9 mouse cellular contexts compared by ENCODE assay signal in genomic region chr7:44928570-44928969, GRCm38 (mm10). TPM values are rescaled to one million over a fixed set of nuclear protein-coding genes. Genes with fewer than 3 reads are reported as not detected.
DNase-seq lines count a peak whose midpoint lies in the region; ATAC-seq and TF ChIP-seq lines count a peak whose summit lies in the region.
"Had no signal": no experiment of that assay in that cellular context is flagged by ENCODE, and none has a peak within 500 bp of the region (broad histone marks: within the 10 kb centered on the region; RNA-seq: fewer than 3 reads in every experiment).

No protein-coding gene starts in this region.

- ATAC-seq in heart, postnatal 0 days (ENCODE audit: insufficient read depth, low read depth): no peak
- ATAC-seq in hindbrain, postnatal 0 days: no peak
- ATAC-seq in midbrain, embryonic 14.5 days (ENCODE audit: low FRiP score, low TSS enrichment): no peak

- H3K36me3 ChIP-seq in heart, postnatal 0 days (replicated peaks; ENCODE audit: control insufficient read depth, insufficient read depth, low read length): peaks cover 13% of the 10 kb centered on the region; the same call in 1 of the 2 replicates
- no peaks in the 10 kb centered on the region for H3K36me3 ChIP-seq in hindbrain, postnatal 0 days (ENCODE audit: insufficient read depth, low read length)
- H3K36me3 ChIP-seq in midbrain, embryonic 14.5 days (ENCODE audit: control insufficient read depth, insufficient read depth, low read length): peaks cover 18% of the 10 kb centered on the region

- no peak for DNase-seq in heart, postnatal 0 days (ENCODE audit: low spot score)
- DNase-seq in heart, adult 9 months (ENCODE audit: low spot score in 2 of 2): no peak
- no peak for DNase-seq in hindbrain, postnatal 0 days (ENCODE audit: low spot score)
- no peak for DNase-seq in midbrain, embryonic 14.5 days
- no peak for DNase-seq in spleen, postnatal 10 days (ENCODE audit: low spot score in 2 of 2)
- no peak for DNase-seq in testis, postnatal 14 days (ENCODE audit: low spot score)
- no peak for DNase-seq in kidney, postnatal 25 days

- TF ChIP-seq CTCF in heart, postnatal 0 days (IDR thresholded peaks at IDR 0.05; ENCODE audit: low read depth): no peak
- TF ChIP-seq CTCF in hindbrain, postnatal 0 days (IDR thresholded peaks at IDR 0.05; ENCODE audit: low read depth): no peak

- H3K4me2 ChIP-seq in heart, postnatal 0 days (ENCODE audit: low read depth, low read length): peak overlapping the region; percentile 73
- peak overlapping the region; percentile 82 for H3K4me2 ChIP-seq in hindbrain, postnatal 0 days (ENCODE audit: low read depth, low read length)
- peak overlapping the region; percentile 72 for H3K4me2 ChIP-seq in midbrain, embryonic 14.5 days (ENCODE audit: low read length)

- 0% methylated on average over 1 of the region's 1 CpGs for WGBS in heart, postnatal 0 days
- WGBS in hindbrain, postnatal 0 days: 9% methylated on average over 1 of the region's 1 CpGs
- 0% methylated on average over 1 of the region's 1 CpGs for WGBS in midbrain, embryonic 14.5 days

- H3K27me3 ChIP-seq in heart, postnatal 0 days (ENCODE audit: control insufficient read depth, insufficient read depth, low read length): no peaks in the 10 kb centered on the region
- H3K27me3 ChIP-seq in hindbrain, postnatal 0 days (ENCODE audit: insufficient read depth, low read length): no peaks in the 10 kb centered on the region
- no peaks in the 10 kb centered on the region for H3K27me3 ChIP-seq in midbrain, embryonic 14.5 days (ENCODE audit: control insufficient read depth, insufficient read depth, low read length)

- H3K9me3 ChIP-seq in heart, postnatal 0 days (replicated peaks; ENCODE audit: control insufficient read depth, low read length): no peaks in the 10 kb centered on the region
- no peaks in the 10 kb centered on the region for H3K9me3 ChIP-seq in hindbrain, postnatal 0 days (ENCODE audit: low read length)
- H3K9me3 ChIP-seq in midbrain, embryonic 14.5 days (ENCODE audit: control insufficient read depth, low read length): no peaks in the 10 kb centered on the region

- peak overlapping the region; percentile 90 for H3K4me3 ChIP-seq in heart, postnatal 0 days (ENCODE audit: low read depth, low read length)
- peak overlapping the region; percentile 90 for H3K4me3 ChIP-seq in brown adipose tissue, adult 24 weeks (ENCODE audit: insufficient read depth, low read depth, low read length)
- peak overlapping the region; percentile 92 for H3K4me3 ChIP-seq in hindbrain, postnatal 0 days (ENCODE audit: low read length)
- H3K4me3 ChIP-seq in midbrain, embryonic 14.5 days (replicated peaks; ENCODE audit: low read depth, low read length): peak overlapping the region; percentile 99

- peaks cover 16% of the 10 kb centered on the region for H3K4me1 ChIP-seq in heart, postnatal 0 days (ENCODE audit: control insufficient read depth, insufficient read depth)
- H3K4me1 ChIP-seq in brown adipose tissue, adult 24 weeks (ENCODE audit: control insufficient read depth, insufficient read depth, insufficient read length, low read length): peaks cover 11% of the 10 kb centered on the region; the same call in 1 of the 2 replicates
- H3K4me1 ChIP-seq in hindbrain, postnatal 0 days (ENCODE audit: insufficient read depth, low read length): peaks cover 13% of the 10 kb centered on the region
- H3K4me1 ChIP-seq in midbrain, embryonic 14.5 days (ENCODE audit: control insufficient read depth, insufficient read depth, low read length): peaks cover 19% of the 10 kb centered on the region

- peak overlapping the region; percentile 92 for H3K9ac ChIP-seq in heart, postnatal 0 days (replicated peaks; ENCODE audit: low read depth, low read length)
- H3K9ac ChIP-seq in hindbrain, postnatal 0 days (replicated peaks; ENCODE audit: low read length): peak overlapping the region; percentile 96
- H3K9ac ChIP-seq in midbrain, embryonic 14.5 days (replicated peaks; ENCODE audit: low read length): peak overlapping the region; percentile 92

- no peak for TF ChIP-seq EP300 in heart, postnatal 0 days (IDR thresholded peaks at IDR 0.05; ENCODE audit: low read depth)

- peak overlapping the region; percentile 80; the same call in 1 of the 2 replicates for H3K27ac ChIP-seq in heart, postnatal 0 days (ENCODE audit: low read depth)
- peak overlapping the region; percentile 85; the same call in 1 of the 2 replicates for H3K27ac ChIP-seq in brown adipose tissue, adult 24 weeks (replicated peaks; ENCODE audit: low read depth, low read length)
- peak overlapping the region; percentile 90; the same call in 1 of the 2 replicates for H3K27ac ChIP-seq in hindbrain, postnatal 0 days
- H3K27ac ChIP-seq in midbrain, embryonic 14.5 days (replicated peaks; ENCODE audit: low read depth, low read length): peak overlapping the region; percentile 84

RNA-seq across cellular contexts. Expression of gene Ap2a1, which starts 0.7 kb away (rescaled TPM):
- 63.1 and 99.0 TPM in 2 replicates for total RNA-seq in heart, postnatal 0 days (2014; rRNA removed; ENCODE audit: low replicate concordance)
- polyA plus RNA-seq in heart, postnatal 0 days (2015; fragmentation: Nextera tagmentation; extraction: Ambion mirVana): 36.2 and 37.1 TPM in 2 replicates
- polyA plus RNA-seq in brown adipose tissue, adult 24 weeks (2012; ENCODE audit: insufficient read depth, insufficient read length, missing spikeins): 21.5 and 23.0 TPM in 2 replicates
- 251 and 255 TPM in 2 replicates for total RNA-seq in hindbrain, postnatal 0 days (2014; rRNA removed)
- 113 and 115 TPM in 2 replicates for polyA plus RNA-seq in hindbrain, postnatal 0 days (2015; fragmentation: Nextera tagmentation; extraction: Ambion mirVana)
- polyA plus RNA-seq in midbrain, embryonic 14.5 days (2014; fragmentation: Nextera tagmentation; extraction: Ambion mirVana): 124 and 133 TPM in 2 replicates

RNA-seq across cellular contexts. Expression of gene Tsks, which starts 14.4 kb away (rescaled TPM):
- not detected in 2 replicates for total RNA-seq in heart, postnatal 0 days (2014; rRNA removed; ENCODE audit: low replicate concordance)
- 0.16 and 0.27 TPM in 2 replicates for polyA plus RNA-seq in heart, postnatal 0 days (2015; fragmentation: Nextera tagmentation; extraction: Ambion mirVana)
- polyA plus RNA-seq in brown adipose tissue, adult 24 weeks (2012; ENCODE audit: insufficient read depth, insufficient read length, missing spikeins): not detected in 2 replicates
- total RNA-seq in hindbrain, postnatal 0 days (2014; rRNA removed): not detected in 2 replicates
- 0.25 and 0.40 TPM in 2 replicates for polyA plus RNA-seq in hindbrain, postnatal 0 days (2015; fragmentation: Nextera tagmentation; extraction: Ambion mirVana)
- not detected in 2 replicates for polyA plus RNA-seq in midbrain, embryonic 14.5 days (2014; fragmentation: Nextera tagmentation; extraction: Ambion mirVana)
- total RNA-seq: hematopoietic stem cell, adult 5-6 weeks had no signal

RNA-seq across cellular contexts. Expression of gene Fuz, which starts 32.7 kb away (rescaled TPM):
- total RNA-seq in heart, postnatal 0 days (2014; rRNA removed; ENCODE audit: low replicate concordance): 25.0 and 50.8 TPM in 2 replicates
- polyA plus RNA-seq in heart, postnatal 0 days (2015; fragmentation: Nextera tagmentation; extraction: Ambion mirVana): 10.0 and 12.0 TPM in 2 replicates
- polyA plus RNA-seq in brown adipose tissue, adult 24 weeks (2012; ENCODE audit: insufficient read depth, insufficient read length, missing spikeins): 12.7 and 17.1 TPM in 2 replicates
- 27.8 and 29.8 TPM in 2 replicates for total RNA-seq in hindbrain, postnatal 0 days (2014; rRNA removed)
- 14.5 and 14.9 TPM in 2 replicates for polyA plus RNA-seq in hindbrain, postnatal 0 days (2015; fragmentation: Nextera tagmentation; extraction: Ambion mirVana)
- 16.7 and 17.2 TPM in 2 replicates for polyA plus RNA-seq in midbrain, embryonic 14.5 days (2014; fragmentation: Nextera tagmentation; extraction: Ambion mirVana)

RNA-seq across cellular contexts. Expression of gene Med25, which starts 36.1 kb away (rescaled TPM):
- total RNA-seq in heart, postnatal 0 days (2014; rRNA removed; ENCODE audit: low replicate concordance): 112 and 136 TPM in 2 replicates
- polyA plus RNA-seq in heart, postnatal 0 days (2015; fragmentation: Nextera tagmentation; extraction: Ambion mirVana): 69.0 and 73.3 TPM in 2 replicates
- polyA plus RNA-seq in brown adipose tissue, adult 24 weeks (2012; ENCODE audit: insufficient read depth, insufficient read length, missing spikeins): 21.6 and 21.8 TPM in 2 replicates
- 193 and 194 TPM in 2 replicates for total RNA-seq in hindbrain, postnatal 0 days (2014; rRNA removed)
- 121 and 123 TPM in 2 replicates for polyA plus RNA-seq in hindbrain, postnatal 0 days (2015; fragmentation: Nextera tagmentation; extraction: Ambion mirVana)
- 114 and 128 TPM in 2 replicates for polyA plus RNA-seq in midbrain, embryonic 14.5 days (2014; fragmentation: Nextera tagmentation; extraction: Ambion mirVana)

RNA-seq across cellular contexts. Expression of gene Cpt1c, which starts 46.1 kb away (rescaled TPM):
- total RNA-seq in heart, postnatal 0 days (2014; rRNA removed; ENCODE audit: low replicate concordance): 7.5 and 12.7 TPM in 2 replicates
- 3.4 and 3.9 TPM in 2 replicates for polyA plus RNA-seq in heart, postnatal 0 days (2015; fragmentation: Nextera tagmentation; extraction: Ambion mirVana)
- polyA plus RNA-seq in brown adipose tissue, adult 24 weeks (2012; ENCODE audit: insufficient read depth, insufficient read length, missing spikeins): 0.58 and 0.75 TPM in 2 replicates
- 99.4 and 105 TPM in 2 replicates for total RNA-seq in hindbrain, postnatal 0 days (2014; rRNA removed)
- polyA plus RNA-seq in hindbrain, postnatal 0 days (2015; fragmentation: Nextera tagmentation; extraction: Ambion mirVana): 48.7 and 50.7 TPM in 2 replicates
- polyA plus RNA-seq in midbrain, embryonic 14.5 days (2014; fragmentation: Nextera tagmentation; extraction: Ambion mirVana): 50.1 and 52.3 TPM in 2 replicates
